Mouse (Mus musculus) heart, postnatal 36 days (tissue): ENCODE measurements around the gene 1300017J02Rik. TPM values are rescaled to one million over a fixed set of nuclear protein-coding genes. Genes with fewer than 3 reads are reported as not detected.

Experiments used
- DNase-seq, 2 experiments: peaks; one replicate each; pipeline ENCODE4 v3.0.0; 2021 to 2022
- intact Hi-C: fragments of 180-260 bp; cut with DNase I; formaldehyde crosslinking; loops from one replicate; pipeline ENCODE4 v1.15.1; 2025
- total RNA-seq, 2 experiments: library from RNA; stranded (reverse); gene quantifications; 2 replicates each; pipeline ENCODE4 v1.2.3; 2021

The 1300017J02Rik gene
- total RNA-seq, 2 experiments from 2014 or later, result not detected

DNA sequence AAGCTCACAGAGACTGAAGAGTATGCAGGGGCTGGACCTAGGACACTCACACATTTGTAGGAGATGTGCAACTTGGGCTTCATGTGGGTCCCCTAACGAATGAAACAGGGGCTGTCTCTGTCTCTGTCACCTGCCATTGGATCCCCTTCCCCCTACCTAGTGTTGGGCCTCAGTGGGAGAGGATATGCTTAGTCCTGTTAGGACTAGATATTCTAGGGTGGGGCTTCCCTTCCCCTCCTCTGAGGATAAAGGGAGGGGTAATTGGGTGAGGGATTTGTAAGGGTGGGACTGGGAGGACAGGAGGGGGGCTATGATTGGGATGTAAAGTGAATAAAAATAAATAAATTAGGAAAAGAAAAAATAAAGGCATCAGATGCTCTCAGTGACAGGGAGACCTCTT, 29.2 kb downstream of the 1300017J02Rik start:
- DNase-seq, result no peak
- intact Hi-C loops, result no loop called here

DNA sequence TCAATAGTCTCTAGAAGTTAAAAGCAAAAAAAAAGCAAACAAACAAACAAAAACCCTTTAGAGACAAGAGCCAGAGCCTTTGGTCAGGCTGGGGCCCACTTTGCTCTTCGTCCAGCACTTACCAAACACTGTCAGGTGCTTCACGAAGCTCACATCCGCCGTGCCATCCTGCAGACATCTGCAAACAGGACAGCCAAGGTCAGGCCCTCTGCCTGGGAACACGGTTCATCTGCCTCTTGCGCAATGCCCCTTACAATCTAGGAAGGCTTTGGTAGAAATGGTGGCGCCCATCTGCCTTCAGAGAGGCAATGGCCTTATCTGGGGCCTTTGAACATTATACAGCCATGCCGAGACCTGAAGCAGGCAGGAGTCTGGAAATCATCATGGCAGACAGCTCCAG, 30.1 kb downstream of the 1300017J02Rik start:
- DNase-seq, result no peak
- intact Hi-C loops, result no loop called here

DNA sequence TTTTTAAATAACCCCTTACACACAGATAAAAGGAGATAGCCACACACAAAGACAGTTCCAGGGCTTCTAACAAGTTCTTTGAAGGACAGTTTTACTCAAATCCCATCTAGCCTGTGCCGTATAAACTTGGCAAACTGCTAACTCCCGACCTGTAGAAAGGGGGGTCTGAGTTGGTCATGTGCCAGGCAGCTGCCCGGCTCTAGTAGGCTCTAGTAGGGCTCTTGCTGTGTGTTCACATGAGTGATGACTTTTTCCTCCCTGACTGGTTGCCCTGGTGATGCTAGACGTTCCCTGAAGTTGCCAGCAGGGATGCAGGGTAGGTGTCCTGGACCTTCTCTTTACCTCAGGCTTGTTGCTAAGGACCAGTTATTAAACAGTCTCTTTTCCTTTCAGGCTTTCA, 33.8 kb downstream of the 1300017J02Rik start:
- no peak for DNase-seq
- intact Hi-C loops, result no loop called here

DNA sequence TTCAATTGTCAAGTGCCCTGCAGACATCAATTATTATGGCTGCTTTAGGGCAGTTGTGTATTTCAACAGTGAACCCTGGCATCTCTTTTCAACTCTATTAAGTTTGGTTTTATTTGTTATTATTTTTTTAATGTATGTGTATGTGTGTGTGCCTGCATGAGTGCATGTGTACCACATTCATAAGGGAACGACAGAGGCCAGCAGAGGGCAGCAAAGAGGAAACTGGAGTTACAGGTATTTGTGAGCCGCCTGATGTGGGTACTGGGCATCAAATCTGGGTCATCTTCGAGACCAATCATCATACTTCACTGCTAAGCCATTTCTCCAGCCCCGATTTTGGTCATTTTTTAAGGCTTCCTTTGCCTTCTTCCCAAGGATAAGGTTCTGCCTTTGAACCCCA, 39.1 kb downstream of the 1300017J02Rik start:
- intact Hi-C loops, result no loop called here
- DNase-seq, result no peak

DNA sequence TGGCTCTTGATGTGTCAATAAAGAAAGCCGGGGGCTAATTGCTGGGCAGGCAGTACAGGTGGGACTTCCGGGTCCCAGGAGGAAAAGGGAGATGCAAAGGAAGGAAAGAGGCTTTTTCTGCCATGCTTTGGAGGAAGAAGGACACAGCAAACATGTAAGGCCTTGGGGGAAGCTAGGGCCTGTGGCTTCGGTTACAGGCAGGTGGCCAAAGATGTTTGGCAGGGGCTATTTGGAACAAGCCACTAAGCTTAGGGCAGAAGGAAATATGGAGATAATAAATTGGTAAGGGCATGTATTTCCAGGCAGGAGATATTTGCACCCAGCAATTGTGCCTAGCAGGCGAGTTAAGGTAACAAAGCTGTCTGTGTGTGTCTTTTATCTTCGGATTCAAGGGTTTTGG, 52.0 kb downstream of the 1300017J02Rik start:
- peak in 1 of 2 experiments; percentile 25 for DNase-seq
- intact Hi-C loops, result no loop called here

DNA sequence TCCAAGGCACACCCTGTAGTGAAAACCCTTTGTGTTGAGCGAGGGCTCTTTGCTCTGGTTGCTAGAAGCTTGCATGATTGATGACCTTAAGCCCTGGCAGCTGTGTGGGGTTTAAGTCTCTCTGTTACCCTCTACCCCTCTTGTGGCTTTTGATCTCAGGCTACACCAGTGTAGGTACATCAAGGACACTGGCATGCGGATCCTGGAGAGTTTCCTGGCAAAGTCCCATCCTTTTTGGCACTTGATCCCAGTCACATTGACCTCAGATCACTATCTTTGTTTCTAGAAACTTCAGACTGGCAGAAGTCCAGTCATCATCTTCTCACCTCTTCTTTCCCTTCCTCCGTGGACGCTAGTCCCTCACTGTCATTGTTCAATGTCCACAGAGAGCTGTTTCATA, 56.3 kb downstream of the 1300017J02Rik start:
- intact Hi-C loops, result no loop called here
- no peak for DNase-seq

DNA sequence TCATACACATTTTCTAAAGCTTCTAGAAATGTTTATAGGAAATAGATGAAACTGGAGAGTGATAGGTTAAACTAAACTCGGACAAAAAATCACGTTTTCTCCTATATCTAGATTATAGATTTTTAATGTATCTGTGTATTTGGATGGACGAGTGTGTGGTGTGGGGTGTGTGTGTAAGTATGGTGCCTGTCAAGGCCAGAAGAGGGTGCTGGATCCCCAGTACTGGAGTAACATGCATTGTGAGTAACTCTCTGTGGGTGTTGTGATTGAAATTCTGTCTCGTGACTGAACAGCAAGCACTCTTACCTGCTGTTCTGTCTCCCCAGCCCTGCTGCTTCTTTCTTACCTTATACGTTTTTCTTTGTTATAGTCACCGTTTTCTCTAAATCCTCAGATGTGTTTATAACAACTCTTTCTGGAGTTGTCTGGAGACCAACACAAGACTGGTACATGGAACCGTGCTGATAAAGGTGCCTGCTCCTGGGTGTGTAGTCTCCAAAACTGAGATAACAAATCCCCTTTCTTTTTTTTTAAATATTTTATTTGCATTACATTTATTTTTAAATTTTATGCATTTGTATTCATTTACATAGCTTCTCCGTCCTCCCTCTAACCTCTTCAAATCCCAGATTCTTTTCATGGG, 58.2 kb downstream of the 1300017J02Rik start:
- no peak for DNase-seq
- intact Hi-C loops, result no loop called here

DNA sequence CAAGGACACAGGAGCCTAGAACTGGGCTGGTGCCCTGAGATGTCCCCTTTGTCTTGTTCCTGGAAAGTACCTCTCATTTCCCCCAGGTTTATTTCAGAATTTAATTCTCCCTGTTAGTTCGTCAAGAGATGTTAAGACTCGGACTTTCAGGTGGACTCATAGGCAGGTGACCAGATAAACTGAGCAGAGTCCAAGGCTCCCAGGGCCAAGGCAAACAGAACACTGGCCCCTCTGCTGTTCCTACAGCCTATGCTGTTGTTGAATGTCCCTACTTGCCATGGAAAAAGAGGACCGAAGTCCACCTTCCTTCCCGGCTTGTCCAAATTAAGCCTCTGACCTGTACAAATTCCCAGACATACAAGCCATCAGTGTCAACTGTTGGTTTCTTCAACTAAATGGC, 61.2 kb downstream of the 1300017J02Rik start:
- intact Hi-C loops, result no loop called here
- DNase-seq, result no peak

DNA sequence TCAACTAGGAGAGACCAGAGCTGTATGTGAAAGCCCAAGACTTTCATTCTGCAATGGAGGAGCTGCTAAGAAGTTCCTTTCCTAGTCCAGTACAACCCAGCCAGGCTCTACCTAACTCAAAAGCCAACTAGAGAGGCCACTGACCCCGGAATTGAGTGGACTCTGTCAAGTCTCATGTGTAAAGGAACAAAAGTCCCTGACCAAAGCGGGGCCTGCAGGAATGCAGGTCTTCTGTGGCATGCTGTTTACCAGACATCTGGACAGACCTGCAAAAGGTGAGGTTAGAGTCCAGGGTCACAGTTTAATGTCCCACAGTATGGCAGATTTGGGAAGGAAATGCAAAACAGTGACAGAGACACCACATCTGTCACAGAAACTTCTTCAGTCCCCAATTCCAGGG, 63.7 kb downstream of the 1300017J02Rik start:
- DNase-seq, result no peak
- intact Hi-C loops, result no loop called here

DNA sequence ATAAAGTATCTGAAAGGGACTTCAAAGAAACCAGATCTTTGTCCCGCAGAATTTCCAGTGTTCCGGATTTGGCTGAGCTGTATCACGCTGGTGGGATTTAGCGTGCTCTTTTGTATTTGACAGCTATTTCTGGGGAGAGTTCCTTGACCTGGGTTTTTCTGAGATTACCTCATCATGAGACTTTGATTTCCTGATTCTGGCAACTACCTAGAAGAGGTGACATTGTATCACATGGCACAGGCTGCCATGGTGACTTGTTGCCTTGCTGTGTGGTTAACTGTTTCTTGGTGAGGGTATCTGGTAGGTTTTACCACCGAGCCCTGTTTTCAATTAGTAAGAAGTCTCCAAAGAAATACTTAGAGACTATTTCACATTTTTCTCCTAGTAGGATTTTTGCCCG, 65.4 kb downstream of the 1300017J02Rik start:
- no peak for DNase-seq
- intact Hi-C loops, result no loop called here

DNA sequence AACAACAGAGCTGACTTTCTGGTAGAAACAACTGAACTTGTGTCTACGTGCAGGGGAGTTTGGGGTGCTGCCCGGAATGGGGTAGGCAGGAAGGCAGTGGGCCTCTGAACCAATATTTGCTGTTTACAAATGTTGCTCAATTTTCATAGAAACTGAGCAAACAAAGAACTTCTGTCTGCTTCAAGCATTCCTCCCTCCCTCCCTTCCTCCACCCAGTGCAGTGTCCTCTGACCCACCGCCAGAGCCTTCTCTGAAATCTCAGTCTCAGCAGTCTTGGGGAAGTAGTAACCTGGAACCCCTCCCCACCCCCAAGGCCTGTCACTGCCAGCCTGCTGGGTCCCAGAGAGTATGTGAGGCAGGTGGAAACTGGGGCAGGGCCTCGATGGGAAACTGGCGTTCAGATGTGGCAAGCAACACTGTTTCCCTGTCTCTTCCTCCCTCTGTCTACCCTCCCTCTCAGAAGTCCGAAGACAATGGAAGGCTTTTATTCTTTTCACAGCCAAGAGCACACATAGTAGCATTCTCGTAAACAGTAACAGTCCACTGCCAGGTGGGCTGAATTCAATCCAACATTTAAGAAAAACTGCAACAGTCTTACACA, 70.2 kb downstream of the 1300017J02Rik start:
- intact Hi-C loops, result no loop called here
- no peak for DNase-seq

DNA sequence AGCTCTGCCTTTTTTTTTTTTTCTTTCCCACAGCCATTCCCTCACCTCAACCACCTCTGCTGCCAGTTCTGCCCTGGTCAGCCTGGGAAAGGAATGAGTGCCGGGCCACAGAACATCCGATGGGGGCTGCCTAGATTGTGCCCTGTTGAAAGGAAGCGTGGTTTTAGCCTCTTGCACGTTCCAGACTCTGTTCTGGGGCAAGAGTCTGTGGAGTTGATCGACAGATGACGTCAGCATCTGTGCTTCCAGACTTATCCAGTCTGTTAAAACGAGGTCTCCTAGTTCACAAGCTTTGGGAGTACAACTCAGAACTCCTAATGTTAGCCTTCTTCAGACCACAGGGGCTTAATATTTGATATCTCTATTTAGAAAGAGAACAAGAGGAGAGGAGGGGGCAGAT, 70.8 kb downstream of the 1300017J02Rik start:
- intact Hi-C loops, result no loop called here
- no peak for DNase-seq

DNA sequence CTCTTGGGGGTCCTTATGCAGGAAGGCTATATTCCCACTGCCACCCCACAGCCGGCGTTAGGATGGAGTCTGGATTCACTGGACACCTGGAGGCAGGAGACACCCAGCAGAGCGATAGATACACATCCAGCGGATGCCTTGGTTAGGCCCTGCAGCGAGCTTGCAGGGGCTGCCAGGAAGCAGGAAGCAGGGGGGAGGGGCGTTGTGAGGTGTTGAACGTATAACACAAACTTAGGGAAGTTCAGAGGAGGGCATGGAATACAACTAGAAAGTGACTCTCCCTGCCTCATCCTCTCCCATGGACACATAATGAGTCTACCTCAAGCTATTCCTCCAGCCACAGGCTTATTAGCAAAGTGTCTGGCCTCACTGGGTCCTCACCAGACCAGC, 71.9 kb downstream of the 1300017J02Rik start:
- intact Hi-C loops, result no loop called here

DNA sequence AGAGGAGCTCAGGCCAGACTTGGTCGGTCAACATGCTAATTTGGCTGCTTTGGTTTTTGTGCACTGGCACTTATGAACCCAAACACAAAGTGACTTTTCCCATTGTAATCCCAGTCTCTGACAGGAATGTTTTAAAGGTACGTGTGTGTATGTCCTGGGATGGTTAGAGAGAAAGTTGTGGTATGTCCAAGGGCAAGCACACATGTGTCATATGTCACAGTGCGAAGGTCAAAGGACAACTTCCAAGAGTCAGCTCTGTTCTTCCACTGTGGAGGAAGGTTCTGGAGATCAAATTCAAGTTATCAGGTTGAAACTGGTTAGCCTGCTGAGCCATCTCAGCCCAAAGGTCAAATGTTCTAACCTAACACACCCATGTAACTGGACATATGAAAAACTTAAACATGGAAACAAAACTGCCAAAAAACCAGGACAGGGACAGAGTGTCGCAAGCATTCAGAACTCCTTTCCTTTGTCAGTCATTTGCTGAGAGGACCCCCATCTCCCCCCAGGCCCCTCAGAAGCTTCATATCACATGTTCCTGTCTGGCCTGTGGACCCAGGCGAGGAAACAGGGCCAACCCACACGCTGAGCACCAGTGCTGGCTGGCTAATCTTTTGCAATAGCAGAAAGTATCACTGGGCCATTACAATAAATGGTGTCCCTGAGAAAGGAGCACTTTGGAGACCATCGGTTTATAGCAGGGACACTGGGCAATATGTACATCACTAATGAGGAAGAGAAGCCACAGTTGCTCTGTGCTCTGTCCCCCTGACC, 72.5 kb downstream of the 1300017J02Rik start:
- intact Hi-C loops, result no loop called here
- DNase-seq, result no peak

More for the DNA sequence above, 71.9 kb downstream of the 1300017J02Rik start:
- DNase-seq, result no peak

DNA sequence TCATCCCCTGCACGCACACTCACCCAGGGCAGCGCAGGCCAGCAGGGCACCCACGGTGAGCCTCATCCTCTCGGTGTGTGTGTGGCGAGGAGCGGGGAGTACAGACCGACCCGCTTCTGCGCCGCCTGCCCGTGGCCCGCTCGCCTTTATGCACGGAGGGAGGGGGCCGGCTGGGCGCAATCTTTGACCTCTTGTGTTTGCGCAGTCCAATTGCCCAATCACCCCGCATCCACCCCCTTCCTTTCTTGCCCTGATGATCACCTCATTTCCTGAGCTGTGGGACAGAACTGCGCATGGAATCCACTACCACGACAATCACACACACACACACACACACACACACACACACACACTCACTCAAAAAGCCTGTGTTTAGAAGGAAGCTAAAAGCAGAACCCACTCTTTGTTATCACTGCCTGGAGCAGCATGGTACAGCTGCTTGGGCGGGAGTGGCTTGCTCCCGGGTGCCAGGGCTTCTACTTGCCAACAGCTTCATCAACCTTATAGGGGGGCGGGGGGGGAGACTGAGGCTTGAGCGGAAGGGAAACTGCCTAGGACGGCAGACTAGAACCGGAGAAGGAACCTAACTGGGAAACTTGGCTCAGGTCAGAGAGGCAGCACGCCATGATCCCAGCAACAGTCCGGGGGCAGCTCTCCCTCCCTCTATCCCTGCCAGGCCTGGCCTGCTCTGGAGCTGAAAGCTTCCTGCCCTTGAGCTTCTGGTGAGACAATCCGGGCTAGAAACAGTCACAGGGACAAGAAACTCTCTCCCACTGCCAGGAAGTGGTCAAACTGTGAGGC, 74.5 kb downstream of the 1300017J02Rik start, which contains the start of the genes Gm20425 and Trf:
TSS of gene Gm20425 (minus strand) at position 157 of the 801 bp plus-strand sequence.
TSS of gene Trf (minus strand) at position 294 of the 801 bp plus-strand sequence.
- DNase-seq, result peak; percentile 51 to 56
- intact Hi-C loops, result no loop called here

DNA sequence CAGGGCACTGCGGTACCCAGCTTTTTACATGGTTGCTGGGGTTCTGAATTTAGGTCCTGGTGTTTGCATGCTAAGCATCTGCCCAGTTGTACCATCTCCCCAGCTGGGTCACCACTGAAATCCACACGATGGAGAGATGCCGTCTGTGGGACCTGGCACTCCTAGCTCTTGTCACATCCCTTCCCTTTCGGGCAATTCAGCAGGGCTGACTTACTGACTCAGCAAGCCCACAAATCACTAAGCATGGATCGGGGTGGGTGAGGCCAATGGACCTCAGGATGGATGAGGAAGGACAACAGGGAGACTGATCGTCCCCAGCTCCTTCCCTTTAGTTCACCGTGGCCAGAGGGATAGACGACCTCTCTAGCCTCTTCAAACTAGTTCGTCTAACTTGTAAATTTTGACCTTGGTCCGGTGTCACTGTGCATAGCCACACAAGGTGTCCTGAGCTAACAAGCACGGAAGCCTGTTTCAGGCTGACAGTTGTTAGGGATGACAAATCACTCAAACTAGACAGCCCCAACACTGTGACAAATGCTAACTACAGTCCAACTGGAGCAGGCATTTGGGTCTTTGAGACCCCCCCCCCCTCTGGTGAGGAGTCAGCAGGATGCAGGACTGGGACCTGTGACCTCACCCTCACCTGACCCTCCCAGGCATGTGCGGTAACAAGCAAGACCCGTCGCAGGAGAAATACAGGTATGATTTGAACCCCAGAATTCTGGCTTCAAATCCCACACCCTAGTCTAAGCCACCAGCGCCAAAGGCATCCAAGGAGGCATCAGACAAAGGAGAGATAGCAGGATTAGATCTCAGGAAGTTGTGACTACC, 75.6 kb downstream of the 1300017J02Rik start:
- DNase-seq, result no peak
- intact Hi-C loops, result loop anchor here (5.0 kb wide), 1 partner anchor 73 kb away; no protein-coding TSS in a partner anchor

DNA sequence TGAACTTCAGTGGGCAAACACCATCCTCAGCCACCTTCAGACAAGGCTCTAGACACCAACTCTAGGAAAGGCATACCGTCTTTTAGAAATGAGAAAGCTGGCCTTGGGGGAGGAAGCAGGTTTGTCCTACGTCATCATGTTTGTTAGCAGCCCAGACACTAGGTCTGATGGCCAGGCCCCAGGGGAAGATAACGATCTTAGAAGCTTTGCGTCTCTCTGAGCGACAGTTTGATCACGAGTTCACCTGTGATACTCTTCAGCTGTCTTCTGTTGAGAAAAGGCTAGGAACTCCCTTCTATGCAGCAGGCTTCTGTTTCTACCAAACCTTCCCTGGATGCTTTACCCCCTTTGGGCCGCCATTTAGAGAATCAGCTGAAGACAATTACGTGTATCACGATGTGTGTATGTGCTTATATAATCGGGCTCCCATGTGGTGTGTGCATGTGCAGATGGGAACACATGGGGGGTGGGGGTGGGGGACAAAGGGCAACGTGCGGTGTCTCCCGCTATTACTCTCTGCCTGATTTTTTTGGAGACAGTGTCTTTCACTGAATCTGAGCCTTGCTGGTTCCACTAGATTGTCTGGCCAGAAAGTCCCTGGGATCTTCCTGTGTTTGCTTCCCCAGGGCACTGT, 76.4 kb downstream of the 1300017J02Rik start:
- intact Hi-C loops, result loop anchor here (5.0 kb wide), 1 partner anchor 74 kb away; no protein-coding TSS in a partner anchor

DNA sequence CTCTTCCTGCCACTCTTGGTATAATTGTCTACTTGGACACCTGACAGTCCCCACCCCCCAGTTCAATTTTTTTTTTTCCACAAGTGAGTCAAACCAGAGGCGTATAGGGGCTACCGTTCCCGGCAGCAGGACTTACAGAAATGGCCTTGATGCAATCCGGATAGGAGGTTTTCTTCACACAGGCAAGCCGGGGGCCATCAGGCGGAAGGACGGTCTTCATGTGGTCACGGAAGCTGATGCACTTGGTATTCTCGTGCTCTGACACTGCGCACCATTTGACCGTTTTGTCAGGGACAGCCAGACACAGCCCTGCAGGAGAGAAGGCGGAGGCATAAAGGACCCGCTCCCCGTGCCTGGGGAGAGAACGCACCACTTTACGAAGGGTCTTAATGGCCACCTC, 77.1 kb downstream of the 1300017J02Rik start:
- intact Hi-C loops, result loop anchor here (5.0 kb wide), 1 partner anchor 75 kb away; no protein-coding TSS in a partner anchor
- DNase-seq, result no peak

More for the DNA sequence above, 76.4 kb downstream of the 1300017J02Rik start:
- DNase-seq, result no peak

DNA sequence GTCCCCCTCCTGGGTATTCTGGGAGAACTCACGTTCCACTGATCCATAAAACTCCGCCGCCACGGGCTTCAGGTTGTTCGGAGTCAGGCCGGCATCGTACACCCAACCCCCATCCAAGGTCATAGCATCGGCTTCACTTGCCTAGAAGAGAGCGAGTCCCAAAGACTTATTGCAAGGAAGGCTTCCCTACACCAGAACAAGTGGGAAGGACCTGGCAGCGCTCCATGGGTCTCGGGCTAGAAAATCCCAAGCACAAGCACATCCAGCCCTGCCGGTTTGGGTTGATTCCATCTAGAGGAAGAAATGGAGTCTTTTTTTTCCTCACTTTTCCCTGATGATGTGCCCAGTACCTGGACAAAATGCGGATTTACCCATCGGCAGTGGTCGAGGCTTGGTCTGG, 78.1 kb downstream of the 1300017J02Rik start:
- intact Hi-C loops, result loop anchor here (5.0 kb wide), 1 partner anchor 75 kb away; no protein-coding TSS in a partner anchor
- DNase-seq, result no peak
